Mouse (Mus musculus): ENCODE measurements around the gene Nr2e1.

Gene Nr2e1

DNA sequence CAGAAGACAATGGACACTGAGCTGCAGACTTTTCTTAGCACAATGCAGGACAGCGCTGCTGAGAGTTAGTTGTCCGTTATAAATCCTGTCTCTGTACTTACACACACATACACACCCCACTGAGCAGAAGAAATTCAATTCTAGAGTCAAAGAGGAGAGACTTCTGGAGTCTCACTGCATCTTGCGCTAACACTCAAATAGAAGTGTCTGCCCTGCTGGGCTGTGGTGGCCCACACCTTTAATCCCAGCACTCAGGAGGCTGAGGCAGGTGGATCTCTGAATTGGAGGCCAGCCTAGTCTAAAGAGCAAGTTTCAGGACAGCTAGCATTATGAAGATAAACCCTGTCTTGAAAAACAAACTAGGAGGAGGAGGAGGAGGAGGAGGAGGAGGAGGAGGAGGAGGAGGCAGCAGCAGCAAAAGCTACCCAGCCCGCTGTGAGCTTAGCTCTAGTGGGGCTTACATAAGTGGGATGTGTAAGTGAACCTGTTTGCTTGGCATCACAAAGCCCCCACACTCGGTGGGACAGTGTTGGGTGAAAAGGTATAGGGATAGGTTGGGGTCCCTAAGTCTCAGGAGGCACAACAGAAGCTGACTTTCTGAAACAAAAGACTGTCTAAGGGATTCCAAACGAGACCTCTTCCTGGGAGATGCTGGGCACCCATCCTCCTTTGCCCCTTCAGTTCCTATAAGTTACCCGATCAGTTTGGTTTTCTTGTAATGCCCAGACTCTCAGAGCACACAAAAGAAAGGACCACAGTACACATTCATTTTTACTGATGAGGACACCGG, 4.7 kb upstream of the Nr2e1 start:
- DNase-seq (ENCODE audit: low spot score in 2 of 2), result no peak

DNA sequence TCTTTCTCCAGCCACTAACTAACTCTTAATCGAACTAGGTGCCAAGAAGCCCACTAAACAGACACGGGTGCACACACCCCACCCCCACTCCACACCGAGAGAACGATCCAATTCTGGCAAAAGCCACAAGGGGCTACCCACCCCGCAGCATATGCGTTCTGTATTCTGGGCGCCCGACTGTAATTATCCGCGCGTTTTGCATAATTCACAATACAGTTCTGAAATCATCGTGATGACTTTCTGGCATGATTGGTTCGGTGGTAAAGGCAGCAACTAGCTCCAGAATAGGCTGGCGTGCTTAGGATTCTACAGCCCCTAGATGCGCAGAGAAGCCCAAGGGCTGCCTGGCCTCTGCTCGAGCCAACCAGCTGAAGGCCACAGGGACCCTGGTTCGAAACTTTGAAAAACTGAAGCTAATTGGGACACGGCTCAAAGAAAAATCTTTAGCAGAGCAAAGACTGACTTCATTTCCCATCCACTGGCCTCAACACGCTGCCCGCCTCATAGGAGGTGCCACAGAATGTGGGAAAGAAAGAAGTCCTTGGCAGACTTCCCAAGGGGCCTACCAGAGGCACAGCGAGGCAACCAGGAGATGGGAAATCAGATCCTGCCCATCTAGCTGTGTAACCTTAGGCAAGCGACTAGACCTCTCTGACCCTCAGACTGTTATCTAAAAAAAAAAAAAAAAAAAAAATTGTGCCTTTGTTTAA, 2.3 kb upstream of the Nr2e1 start:
- no peak for DNase-seq (ENCODE audit: low spot score in 2 of 2)

DNA sequence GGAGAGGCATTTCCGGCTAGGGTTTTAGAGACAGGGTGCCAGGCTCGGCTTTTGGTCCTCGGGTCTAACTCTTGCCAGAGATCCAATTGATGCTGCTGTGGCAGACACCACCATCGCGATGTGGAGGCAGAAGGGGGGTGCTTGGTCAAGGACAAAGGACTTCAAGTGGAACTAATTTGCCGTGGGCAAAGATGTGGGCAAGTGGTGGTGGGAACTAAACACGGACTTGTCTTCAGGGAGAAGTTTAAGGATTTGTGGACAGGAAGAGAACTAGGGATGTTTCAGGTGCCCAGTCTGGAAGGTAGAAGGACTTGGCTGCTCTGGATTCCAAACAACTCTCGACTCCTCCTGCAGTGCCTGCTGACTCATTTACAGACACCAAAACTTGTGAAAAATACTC, 1.7 kb upstream of the Nr2e1 start:
- no peak for DNase-seq (ENCODE audit: low spot score in 2 of 2)

DNA sequence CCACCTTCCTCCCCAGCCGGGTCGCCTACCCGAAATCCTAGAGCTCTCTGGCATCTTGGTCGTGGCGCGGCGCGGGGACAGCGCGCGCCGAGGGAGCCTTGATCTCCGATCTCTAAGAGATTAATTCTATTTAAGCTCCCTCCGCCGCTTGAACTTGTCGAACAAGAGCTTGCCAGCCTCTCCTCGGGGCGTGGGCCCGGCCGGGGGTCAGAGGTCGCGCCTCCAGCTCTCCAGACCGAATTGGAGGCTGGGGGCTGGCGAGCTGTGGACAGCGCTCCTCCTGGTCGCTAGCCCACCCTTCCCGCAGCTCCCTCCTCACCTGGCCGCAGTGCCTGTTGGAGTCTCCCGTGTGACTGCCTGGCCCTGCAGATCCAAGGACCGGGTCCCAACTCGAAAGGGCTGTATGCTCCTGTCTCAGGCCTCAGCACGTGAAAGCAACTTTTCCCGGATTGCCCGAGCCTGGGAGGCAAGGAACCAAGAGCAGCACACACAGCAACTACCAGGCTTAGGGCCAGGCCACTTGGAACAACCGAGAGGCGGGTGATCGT, 1.1 kb upstream of the Nr2e1 start:
- no peak for DNase-seq (ENCODE audit: low spot score in 2 of 2)

DNA sequence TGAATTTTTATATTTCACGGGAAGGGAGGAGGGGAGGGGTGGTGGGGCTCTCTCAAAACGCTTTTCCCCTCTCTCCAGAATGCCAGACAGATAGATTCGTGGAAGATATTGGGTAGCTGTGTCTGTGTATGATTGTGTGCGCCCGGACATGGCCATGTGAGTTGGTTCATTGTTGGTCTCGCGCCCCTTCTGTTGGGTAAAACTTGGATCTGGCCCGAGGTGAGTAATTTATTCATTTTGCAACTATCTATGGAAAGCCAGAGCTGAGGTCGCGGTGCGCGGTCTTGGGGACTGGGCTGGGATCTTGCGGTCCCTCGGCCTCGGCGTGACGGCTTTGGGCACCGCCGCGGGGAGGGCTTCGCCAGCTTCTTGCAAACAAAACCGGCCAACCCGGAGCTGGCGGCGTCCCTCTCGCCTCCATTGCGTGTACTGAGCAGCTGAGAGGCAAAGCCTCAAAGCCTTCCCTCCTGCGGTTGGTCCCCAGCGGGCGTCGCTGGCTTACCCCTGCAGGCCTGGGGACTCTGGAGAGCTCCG, 537 bp upstream of the Nr2e1 start:
- no peak for DNase-seq (ENCODE audit: low spot score in 2 of 2)

DNA sequence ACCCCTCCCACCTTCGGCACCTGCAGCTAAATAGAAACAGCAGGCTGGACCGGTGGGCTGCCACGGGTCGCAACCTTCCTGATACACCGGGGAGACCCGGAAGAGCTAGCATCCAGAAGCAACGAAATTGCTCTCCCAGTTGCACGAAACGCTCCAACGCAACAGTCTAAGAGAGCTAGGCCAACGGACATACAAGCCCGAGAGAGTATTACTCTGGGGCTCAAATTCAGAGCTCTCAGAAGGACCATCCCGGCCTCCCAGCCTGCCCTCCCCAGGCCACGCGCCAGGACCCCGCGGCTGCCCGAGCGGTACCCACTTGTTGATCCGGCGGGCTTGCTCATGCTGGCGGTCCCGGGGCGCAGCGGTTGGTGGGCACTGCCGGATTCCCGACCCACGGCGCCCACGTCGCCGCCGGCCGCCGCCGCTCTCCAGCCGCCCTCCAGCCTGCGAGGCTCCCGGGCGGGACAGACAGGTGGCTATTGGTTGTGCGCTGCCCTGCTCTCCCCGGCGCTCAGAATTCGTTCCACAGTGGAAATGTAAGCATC, 794 bp downstream of the Nr2e1 start:
- no peak for DNase-seq (ENCODE audit: low spot score in 2 of 2)

DNA sequence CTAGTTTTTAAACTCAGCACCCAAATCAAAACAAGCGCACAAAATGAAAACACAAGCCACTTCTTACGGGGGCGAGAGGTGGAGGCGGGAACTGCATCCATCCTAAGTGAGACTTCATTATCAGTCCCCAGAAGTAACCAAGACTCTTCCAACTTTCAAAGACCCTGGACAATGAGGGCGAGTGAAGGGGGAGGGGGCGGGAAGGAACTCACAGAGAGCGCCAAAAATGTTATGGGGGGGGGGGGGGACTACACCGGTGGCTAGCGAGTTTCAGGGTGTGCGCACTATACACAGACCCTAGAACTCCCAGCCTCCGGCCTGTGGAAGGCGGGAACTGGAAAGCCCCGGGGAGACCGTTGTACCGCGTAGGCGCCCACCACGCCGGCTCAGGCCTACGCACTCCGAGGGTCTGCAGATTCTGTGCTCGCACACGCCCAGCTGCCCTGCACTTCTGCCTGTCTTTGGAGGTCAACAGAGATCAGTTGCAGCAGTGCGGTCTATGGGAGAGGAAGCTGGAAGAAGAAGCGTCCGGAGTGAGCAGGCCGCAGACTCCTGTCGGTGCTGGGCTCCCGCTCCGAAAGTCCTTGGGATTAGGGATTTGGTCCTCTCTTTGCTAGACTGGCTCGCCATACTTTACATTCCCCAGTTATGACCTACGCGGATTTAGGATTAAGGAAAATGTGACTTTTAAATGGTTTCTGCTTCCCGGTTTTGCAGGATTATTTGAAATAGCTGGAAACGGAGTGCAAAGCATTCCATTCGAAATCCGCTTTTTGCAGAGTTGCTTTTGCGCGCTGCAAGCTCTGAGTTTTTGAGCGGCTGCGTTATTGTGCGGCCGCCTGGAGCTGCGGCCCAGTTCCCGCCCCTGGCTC, 1.5 kb downstream of the Nr2e1 start:
- DNase-seq (ENCODE audit: low spot score in 2 of 2), result no peak

DNA sequence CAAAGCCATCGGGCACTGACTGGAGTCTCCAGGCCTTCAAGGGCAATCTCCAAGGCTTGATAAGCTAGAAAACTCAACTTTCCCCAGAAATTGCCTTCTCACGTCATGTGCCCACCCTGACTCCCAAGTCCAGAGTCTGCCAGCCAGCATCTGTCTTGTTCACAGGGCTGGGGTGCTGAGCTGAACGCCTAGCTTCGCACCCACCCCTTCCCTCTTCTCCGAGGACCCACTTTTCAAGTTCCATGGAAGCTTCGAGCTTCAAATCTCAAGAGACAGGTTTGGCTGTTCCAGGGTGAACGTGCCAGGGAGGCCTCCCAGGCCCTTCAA, 2.5 kb downstream of the Nr2e1 start:
- no peak for DNase-seq (ENCODE audit: low spot score in 2 of 2)

DNA sequence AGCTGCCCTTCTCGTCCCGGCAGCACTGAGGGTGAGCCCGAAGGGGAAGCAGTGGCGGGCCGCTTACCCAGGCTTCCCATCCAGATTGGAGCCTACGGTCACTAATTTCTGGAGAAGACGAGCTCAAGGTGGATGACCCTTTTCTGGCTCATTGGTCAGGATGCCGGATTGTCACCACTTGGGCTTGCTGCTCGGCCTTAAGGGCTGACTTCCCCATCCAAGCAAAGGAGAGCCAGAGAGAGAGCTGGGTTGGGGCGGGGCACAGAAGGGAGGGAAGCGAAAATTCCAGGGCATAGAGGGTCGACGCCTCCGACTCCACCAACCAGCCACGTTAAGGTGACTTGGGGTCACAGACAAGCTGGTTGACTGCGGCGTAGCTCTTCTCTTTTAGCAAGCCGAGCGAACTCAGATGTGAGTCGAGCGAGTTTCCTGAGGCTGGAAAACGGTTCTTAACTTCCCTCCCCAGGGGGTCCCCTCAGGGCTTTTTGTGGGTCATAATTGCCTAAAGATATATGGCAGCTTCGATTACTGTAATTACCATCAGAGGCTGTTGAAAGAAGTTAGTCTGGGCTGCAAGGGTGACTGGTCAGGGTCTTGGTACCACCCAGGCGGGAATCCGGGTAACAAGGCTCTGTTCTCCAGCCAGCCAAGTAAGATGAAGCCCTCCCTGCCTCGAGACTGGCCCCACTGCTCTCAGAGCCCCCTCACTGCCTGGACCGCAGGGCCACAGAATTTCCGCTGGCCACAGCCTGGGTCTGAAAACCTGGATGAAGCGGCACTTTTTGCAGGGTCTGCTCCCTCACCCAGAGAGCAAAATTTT, 3.1 kb downstream of the Nr2e1 start:
- DNase-seq (ENCODE audit: low spot score in 2 of 2), result no peak

DNA sequence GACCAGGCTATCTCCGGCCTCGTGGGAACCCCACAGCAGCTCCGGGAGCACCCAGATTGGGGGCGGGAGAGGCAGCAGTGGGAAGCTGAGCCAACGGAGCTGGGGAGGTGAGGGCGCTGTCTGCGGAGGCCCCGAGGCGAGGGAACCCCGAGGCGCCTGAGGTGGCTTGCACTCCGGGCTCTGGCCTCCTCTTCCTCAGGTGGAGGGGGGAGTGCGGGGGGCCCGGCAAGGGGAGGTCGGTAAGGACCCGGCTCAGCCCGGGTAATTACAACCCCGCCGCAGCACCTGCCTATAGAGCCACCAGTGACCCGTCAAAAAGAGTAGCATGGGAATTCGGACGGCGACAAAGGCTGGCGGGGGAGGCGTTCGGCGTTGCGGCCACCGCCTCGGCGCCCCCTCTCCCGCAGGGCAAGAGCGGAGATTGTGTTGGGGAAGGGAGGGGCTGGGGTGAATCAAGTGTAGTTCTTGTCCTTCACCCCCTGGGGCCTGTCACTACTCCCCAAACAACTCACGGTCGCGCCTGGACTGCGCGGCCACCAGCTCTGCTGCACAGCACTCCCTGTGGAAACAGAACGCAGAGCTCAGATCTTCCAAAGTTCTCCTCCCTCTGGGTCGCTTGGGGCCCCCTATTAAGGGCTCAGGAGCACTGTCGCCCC, 3.8 kb downstream of the Nr2e1 start:
- DNase-seq (ENCODE audit: low spot score in 2 of 2), result no peak

DNA sequence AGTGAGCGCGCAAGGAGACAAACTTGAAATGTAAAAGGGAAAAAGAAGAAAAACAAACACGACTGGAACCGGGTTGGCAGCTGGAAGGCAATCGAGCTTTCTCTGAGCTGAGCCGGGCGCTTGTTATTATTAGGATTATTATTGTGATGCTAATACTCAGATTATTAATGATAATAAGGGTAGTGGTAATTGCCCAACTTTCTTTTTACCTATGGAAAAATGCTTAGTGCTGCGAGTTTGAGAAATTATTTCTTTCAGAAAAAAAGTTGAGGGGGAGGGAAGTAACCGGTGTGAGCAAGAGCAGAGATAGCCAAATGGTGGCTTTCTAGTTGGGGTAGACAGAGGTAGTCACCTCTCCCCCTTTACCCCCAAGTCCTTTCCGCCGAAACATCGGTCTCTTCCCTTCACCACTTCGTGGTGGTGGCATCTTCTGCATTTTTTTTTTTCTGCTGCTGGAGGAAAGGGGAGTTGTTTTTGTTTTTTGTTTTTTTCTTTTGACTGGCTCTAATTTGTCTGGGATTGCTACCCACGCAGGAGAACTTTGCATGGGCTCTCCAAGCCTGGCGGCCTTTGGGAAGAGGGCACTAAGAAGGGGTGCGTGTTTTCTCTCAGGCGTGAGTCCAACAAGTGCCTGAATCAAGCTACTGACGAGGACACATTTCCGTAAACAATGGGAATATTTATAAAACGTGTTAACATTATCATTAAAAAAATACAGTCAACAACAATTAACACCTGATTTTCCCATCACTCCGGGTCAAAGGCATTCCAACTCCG, 4.5 kb downstream of the Nr2e1 start:
- no peak for DNase-seq (ENCODE audit: low spot score in 2 of 2)

DNA sequence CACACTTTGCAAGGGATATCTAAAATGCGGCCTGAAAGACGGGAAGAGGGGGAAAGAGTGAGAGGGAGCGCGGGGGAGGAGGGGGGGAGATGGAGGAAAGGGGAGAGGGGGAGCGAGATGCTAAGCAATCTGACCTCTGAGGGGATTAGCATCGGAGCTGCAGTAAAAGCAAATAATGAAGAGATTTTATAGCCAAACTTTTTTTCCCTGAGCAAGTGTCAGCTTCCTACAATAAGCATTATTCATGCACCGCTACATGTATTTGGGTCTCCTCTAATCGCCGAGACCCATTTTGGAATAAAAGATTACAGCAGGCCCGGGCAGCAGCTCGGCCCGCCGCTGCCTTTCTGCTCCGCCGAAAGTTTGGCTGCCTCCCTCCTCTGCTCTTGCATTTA, 5.2 kb downstream of the Nr2e1 start:
- no peak for DNase-seq (ENCODE audit: low spot score in 2 of 2)

DNA sequence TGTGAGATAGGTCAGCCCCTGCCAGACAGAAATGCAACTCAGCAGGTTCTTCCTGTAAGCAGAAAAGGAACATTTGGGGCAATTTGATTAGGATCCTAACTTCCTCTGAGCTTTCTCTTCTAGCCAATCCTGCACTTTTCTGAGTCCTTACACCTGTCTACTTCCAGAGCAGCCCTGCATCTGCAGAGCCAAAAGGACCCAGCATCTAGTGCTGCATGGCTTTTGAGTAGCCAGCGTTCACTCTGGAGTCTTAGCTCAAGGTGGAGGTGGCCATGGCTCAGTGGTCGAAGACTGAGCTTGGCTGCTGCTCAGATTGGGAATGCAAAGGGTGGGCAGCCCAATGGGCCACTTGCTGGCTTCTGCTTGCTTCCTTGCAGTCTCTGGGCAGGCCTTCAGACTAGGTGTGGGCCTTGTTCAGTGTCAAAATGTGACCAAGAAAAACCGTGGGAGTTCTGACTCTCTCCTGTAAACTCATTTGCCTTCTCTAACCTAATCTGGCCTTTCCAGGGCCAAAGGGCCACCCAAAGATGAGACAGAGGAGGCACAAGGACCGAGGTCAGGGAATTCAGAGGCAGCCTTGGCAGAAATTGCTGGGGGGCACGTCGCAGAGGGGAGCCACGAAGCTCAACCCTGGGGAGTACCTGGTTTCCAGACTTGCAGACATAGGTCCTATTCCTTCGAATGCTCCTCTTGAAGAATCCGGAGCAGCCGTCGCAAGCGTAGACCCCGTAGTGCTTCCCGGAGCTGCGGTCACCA, 5.7 kb downstream of the Nr2e1 start:
- no peak for DNase-seq (ENCODE audit: low spot score in 2 of 2)

DNA sequence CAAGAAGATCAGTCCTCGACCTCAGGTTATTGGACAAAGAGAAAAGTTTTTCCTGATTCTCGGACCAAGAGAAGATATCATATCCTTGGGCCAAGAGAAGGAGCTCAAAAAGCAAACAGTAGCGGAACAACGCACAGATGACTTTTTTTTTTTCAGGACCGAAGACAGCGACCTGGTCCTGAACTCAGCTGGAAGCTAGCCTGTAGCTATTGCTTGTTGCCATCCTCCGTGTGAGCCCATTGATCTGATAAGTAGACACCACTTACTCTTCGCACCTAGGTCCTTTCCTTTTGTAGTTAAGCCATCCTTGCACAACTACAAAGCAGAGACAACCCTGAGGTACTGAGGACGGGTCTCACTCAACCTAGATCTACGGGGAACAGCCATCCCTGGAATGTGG, 8.8 kb downstream of the Nr2e1 start:
- DNase-seq (ENCODE audit: low spot score in 2 of 2), result no peak

DNA sequence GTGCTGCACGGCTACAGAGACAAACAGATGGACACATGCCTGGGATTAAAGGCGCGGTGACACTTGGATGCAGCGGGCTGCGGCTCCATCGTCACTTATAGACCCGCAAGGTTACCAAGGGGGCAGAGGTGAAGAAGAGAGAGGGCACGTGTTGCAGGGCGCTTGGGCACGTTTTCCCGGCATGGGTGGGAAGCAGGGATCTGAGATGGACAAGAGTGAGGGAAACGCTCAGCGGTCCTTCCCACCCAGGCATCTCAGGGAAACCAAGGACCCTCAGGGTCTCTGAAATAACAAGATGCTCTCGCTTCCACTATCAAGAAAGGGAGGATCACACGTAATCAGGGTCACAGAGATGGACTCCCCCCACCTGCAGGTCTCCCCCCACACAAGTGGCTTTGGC, 10.5 kb downstream of the Nr2e1 start:
- no peak for DNase-seq (ENCODE audit: low spot score in 2 of 2)

DNA sequence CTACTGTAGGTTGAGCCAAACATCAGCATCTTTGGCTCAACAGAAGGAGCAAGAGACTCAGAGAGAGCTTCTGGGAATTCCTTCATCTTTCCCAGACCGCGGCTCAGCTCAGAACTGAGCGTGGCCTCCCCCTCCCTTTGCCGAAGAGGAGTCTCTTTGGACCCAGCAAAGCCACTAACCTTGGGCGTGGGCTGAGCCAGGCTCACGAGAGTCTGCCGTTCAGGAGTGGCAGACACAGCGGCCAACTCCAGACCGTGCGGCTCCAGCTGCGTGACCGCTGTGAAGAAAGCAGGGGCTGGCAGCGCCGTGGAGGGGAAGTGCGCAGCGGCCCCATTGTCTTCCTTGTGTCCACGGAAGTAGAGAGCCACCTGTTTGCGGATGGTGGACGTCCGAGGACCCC, 10.9 kb downstream of the Nr2e1 start:
- no peak for DNase-seq (ENCODE audit: low spot score in 2 of 2)

DNA sequence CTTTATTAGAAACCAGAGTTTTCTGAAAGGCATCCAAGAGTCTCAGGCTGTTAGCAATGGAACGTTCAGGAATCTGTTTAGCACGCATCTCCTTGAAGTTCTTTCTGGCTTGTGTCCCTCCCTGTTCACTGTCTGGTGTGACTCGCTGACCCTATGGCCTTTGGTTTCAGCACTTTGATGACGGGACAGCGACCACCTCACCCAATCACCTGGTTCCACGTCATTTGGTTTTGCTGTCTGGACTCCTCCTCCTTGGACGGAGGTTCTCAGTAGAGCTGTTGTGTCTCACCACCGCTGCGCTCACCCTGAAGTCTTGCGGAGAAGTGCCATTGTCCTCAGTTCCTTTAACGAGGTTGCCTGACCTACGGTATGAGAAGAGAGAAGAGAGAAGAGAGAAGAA, 21.2 kb downstream of the Nr2e1 start:
- DNase-seq (ENCODE audit: low spot score in 2 of 2), result no peak

DNA sequence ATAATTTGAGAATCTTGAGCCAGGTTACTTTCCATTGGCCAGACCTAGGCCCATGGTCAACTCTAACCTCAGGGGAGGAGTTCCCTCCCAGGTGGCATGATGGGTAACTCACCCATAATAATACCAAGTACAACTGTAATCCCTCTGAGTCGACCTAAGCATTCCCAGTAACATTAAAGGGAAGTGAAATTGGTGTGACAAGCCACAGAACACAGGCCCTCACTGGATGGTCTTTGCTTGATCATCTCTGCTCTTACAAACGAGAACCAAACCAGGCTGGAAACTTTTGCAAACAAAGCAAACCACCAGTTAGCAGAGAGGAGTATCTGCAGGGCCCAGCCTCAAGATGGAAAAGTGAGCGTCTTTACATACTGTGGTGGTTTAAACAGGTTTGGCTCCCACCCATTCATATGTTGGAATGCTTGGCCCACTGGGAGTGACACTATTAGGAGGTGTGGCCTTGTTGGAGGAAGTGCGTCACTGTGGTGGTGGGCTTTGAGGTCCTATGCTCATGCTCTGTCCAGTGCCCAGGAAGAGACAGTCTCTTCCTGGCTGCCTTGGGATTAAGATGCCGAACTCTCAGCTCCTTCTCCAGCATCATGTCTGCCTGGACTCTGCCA, 23.7 kb downstream of the Nr2e1 start:
- no peak for DNase-seq (ENCODE audit: low spot score in 2 of 2)
